Mouse (Mus musculus) heart, postnatal 36 days (tissue): ENCODE results near the gene Zmynd19. TPM values are rescaled to one million over a fixed set of nuclear protein-coding genes. Genes with fewer than 3 reads are reported as not detected.

ENCODE experiments used
- microRNA-seq, 2 experiments: library from miRNA; unstranded; fragments of <30 nt; microRNA quantifications; one replicate each; pipeline ENCODE4 v1.2.0; 2021; ENCODE audit warnings: borderline number of aligned reads in 2 of 2
- total RNA-seq, 2 experiments: library from RNA; stranded (reverse); gene quantifications; 2 replicates each; pipeline ENCODE4 v1.2.3; 2021

Zmynd19 gene
- total RNA-seq, 2 experiments from 2014 or later = 16.1 to 18.4 TPM

Small RNAs within 50 kb of the gene (microRNA-seq; reads per million reads assigned to microRNA genes)
- 0 reads per million in 2 experiments for gene Gm22875

Other genes starting within 250 kb of the Zmynd19 start
- under 1 TPM; 0.05 to 0.42 TPM for gene Cacna1b, start 186.6 kb upstream of the Zmynd19 start, total RNA-seq
- gene Ehmt1, start 30.2 kb upstream of the Zmynd19 start, total RNA-seq = 10 to 100 TPM; 31.7 to 36.7 TPM
- gene Arrdc1, start 14.5 kb upstream of the Zmynd19 start, total RNA-seq = 1 to 10 TPM; 4.6 to 7.1 TPM
- gene Dph7, start 12.6 kb downstream of the Zmynd19 start, total RNA-seq = 1 to 10 TPM; 5.1 to 6.1 TPM
- gene Mrpl41, start 25.3 kb downstream of the Zmynd19 start, total RNA-seq = 10 to 100 TPM; 91.0 to 99.1 TPM
- 10 to 100 TPM; 33.9 to 35.4 TPM for gene Pnpla7, start 26.2 kb downstream of the Zmynd19 start, total RNA-seq
- gene Nsmf, start 104.6 kb downstream of the Zmynd19 start, total RNA-seq = 10 to 100 TPM; 14.4 to 16.3 TPM
- gene Entpd8, start 130.5 kb downstream of the Zmynd19 start, total RNA-seq = not detected
- not detected for gene Noxa1, start 145.4 kb downstream of the Zmynd19 start, total RNA-seq
- 10 to 100 TPM in 1 of 2 experiments, 1 to 10 TPM in 1; 9.7 to 12.0 TPM for gene Nrarp, start 231.0 kb downstream of the Zmynd19 start, total RNA-seq
- 1 to 10 TPM; 4.0 to 5.2 TPM for gene Tor4a, start 247.1 kb downstream of the Zmynd19 start, total RNA-seq